Mouse (Mus musculus): ENCODE data around the gene Usp47.

Usp47 gene

DNA sequence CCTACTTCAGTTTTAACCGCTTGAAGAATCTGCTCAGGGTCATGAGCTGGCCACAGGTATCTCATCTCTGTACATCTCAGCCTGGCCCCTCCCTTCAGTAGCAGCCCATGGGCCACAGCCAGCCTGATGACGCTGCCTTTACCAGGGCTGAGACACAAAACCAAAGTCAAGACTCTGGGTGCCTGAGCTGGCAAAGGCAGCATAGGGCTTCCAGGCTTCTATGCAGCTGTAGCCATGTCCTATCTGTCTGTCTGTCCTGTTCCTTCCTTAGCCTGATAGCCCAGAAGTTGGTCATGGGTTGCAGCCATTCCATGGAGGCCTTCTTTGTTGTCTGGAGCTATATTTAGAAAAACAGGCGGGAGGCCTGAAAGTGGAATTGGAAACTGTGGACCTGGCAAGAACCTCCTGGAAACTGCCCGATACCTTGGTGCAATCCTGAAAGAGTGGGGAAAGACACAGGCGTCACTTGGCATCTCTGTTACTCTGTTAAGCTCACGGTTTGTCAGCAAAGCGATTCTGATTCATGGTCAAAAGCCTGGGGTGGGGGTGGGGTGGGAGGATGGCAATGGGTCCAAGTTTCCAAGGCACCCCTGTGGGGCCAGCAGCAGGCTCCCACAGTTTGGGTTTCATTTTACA lies 102.4 kb downstream of the Usp47 start:
- no peak for DNase-seq

- no peak for DNase-seq
Measured at GRCm38 (mm10) chr7:112127085-112127637, 103.9 kb downstream of the Usp47 start.

- no peak for DNase-seq
Measured at GRCm38 (mm10) chr7:112127954-112128353, 104.7 kb downstream of the Usp47 start.

GRCm38 (mm10) chr7:112128810-112129209 lies 105.5 kb downstream of the Usp47 start:
- DNase-seq, result no peak

GRCm38 (mm10) chr7:112129851-112130250 lies 106.5 kb downstream of the Usp47 start:
- no peak for DNase-seq

DNA sequence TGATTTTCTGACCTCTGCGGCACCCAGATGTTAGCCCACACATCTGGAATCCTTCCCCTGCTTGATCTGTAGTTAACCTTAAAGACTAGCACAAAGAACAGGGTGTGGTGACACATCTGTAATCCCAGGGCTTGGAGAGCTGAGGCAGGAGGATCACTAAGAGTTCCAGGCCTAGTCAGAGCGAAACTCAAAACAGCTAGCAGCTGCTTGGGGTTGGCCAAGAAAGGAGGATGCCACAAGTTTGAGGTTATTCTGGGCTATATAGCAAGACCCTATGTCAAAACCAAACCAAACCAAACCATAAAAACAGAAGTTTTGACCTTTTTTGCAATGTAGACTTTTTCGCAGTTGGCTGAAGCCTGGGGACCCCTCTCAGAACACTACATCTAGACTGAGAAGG lies 107.4 kb downstream of the Usp47 start:
- no peak for DNase-seq

- no peak for DNase-seq
Measured at GRCm38 (mm10) chr7:112132005-112132404, 108.7 kb downstream of the Usp47 start.

DNA sequence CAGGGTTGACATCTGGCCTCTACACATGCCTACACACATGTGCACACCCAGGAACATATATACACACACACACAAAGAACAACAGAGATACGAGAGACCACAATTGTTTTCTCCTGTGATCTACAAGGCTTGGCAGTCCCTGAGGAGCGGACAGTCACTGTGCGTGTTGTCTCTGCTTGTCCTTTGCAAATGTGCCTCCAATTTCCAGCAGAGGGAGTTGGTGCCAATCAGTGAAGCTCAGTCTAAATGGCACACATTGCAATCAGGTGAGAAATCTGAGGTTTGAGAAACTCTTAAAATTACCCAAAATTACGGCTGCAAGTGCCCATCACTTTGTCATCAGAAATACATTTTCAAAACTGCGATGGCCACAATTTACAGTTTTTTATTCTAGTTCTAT lies 110.0 kb downstream of the Usp47 start:
- DNase-seq, result no peak

- no peak for DNase-seq
Measured at GRCm38 (mm10) chr7:112135161-112135560, 111.9 kb downstream of the Usp47 start.

DNA sequence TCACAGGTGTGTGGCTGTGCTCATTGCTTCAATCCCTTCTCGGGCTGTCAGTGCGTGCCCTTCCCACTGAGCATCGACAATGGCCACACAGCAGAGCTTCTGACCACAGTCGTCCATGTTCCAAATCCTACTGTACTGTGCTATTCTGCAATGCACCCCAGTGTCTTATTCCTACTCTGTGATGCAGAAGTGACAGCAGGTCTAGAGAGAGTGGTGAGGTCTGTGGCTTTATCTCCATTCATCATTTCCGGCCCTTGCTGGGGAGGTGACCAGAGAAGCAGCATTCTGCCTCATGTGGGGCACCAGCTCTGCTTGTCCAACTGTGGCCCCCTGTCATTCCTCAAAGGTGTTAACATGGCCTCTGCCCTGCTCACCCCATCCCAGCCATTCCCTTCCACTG lies 113.2 kb downstream of the Usp47 start:
- no peak for DNase-seq

DNA sequence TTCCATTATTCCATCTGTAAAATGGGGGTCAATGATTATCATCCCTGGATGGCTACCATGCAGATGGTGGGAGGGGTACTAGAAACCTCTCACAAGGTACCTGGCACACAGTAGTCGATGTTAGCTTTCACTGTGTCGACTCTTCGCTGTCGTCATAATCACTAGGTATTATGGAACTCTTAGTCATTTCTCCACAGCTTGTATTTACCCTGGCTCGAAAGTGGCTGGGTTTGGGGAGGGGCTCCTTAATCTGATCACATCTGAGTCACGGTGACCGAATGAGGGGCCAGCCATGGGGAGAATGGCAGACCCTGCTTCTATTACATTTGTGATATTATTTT lies 114.8 kb downstream of the Usp47 start:
- DNase-seq, result no peak

DNA sequence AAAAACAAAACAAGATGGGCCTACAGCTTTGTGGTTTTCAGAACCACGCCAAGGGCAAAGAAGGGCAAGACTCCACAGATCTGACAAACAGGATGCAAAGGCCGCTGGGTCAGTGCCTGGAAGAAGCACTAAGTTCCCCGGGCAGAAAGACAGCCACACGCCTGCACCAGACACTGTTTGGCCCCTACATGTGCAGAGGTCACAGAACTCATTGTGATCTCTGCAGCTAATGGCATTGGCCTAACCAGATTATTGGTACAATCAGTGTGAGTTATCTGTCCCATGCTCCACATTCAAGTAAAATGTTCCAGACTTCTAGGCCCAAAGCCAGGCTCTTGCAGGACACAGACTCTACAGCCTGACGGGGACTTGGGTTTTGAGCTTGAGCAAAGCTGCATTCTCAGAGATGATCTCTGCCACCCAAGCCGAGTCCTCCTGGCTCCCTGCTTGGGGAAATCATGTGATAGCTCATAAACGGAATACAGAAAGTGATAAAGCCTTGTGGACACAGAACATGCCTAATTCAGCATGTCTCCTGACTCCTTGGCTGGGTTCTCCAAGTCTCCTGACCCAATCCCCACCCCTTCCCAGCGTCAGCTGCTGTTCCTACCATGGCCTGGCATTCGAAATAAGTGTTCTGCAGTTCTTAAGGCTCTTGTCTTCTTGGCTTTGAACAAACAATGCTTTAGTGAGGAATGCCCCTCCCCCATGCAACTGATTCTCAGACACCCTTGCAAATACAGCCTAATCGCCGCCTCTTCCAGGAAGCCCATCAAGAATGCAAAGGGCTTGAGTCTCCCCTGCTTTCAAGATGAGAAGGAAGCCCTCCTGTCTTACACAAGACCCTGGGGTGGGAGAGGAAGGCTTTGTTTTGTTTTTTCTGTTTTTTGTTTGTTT lies 115.5 kb downstream of the Usp47 start:
- DNase-seq, result no peak

- no peak for DNase-seq
Measured at GRCm38 (mm10) chr7:112140725-112141124, 117.4 kb downstream of the Usp47 start.

- DNase-seq, result no peak
Measured at GRCm38 (mm10) chr7:112142616-112143015, 119.3 kb downstream of the Usp47 start.

- DNase-seq, result no peak
Measured at GRCm38 (mm10) chr7:112143090-112143500, 119.8 kb downstream of the Usp47 start.

DNA sequence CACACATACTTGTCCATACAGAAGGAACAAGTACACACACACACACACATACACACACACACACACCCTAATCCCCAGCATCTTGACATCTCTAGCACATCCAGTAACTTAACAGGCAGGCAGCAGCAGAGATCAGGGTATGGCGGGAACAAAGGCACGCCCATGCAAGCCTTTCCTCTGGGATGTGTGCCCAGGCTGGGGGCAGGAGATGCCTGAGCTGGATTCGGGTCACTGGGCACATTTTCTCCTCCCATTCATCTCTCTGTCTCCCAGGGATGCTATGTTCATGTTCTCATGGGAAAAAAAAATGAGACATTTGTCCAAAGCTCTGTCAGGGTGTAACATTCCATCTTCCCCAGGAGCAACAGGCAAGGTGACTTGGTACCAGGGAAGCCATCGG lies 120.7 kb downstream of the Usp47 start:
- no peak for DNase-seq

- DNase-seq, result no peak
Measured at GRCm38 (mm10) chr7:112144646-112145179, 121.4 kb downstream of the Usp47 start.

DNA sequence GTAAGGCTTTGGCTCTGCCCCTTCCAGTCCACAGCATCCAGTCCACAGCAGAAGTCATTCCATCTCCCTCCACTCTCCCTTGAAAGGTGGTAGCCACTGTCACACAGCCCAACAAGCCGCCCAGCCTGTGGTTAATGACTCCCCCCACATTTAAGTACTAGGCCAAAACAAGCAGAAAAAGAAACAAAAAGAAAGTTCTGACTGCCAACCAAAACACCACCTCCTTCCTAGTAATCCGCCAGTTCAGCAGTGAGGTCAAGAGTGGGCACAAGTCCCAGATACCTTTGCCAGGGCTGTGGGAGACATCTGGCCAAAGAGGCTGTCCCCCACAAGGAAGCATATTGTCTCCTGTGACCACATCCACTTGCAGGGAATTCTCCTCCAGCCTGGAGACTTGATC lies 124.7 kb downstream of the Usp47 start:
- no peak for DNase-seq

- DNase-seq, result no peak
Measured at GRCm38 (mm10) chr7:112149113-112149512, 125.8 kb downstream of the Usp47 start.

- DNase-seq, result no peak
Measured at GRCm38 (mm10) chr7:112154445-112154844, 131.1 kb downstream of the Usp47 start.

DNA sequence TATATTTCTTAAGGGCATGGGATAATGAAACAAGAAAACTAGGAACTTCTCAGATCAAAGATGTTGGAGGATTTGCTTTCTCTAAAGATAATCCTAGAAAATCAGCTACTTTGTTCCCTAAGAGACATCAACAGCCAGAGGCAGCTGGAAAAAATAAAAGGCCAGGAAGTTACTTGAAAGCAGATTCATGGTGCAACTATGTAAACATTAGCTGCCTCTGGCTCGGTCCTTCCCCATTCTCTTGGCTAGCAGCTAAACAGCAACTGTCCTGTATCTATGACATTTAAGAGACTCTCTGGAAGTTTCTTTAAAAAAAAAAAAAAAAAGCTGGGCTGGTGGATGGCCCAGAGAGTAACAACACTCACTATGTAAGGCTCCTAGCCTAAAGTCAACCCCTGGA lies 131.9 kb downstream of the Usp47 start:
- DNase-seq, result no peak

DNA sequence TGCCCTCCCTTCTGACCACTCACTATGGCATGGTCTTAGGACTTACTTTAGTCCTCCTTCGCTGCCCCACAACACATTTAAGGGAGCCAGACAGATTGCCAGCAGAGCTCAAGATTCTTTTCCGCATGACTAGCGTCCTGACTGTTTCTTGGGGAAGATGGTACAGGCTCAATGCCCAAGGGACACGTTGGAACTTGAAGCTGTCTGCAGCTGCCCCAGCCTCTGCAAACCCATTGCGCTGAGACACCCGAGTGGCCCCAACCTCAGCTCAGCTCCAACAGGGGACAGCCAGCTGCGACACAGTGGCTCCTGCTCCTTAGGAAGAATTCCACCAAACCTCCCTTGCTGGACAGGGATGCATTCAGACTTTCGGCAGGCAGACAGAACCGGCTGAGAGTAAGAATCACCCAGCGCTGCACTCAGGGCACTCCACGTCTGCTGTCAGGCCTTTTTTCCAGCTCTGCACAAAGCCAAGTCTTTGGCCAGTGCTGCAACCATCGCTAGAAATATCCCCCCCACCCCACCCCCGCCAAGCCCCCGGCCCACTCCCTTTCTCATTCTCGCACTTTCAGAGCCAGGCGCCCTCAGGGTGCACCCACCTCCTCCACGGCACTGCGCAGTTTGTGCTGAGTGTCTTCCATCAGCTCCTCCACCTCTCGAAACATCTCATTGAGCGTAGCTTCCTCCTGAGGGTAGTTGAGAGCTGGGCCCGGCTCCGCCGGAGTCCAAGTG lies 134.4 kb downstream of the Usp47 start:
- DNase-seq, result no peak

DNA sequence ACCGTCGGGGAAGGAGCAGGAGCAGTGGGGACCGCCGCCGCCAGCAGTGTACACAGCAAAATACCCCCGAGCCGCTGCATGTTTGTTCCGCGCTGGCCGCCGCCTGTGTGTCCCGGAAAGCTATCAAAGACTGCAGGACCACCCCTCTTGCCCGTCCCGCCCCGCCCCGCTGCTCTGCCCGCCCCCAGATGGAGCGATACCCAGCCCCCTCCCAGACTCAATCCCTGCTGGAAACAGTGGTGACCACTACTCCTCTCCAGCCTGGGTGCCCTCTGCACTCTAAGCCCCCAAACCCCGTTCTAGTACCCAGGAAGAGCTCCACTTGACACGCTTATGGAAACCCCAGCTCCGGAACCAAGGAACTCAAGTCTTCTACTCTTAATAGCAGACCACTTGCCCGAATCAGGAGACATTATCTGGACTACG lies 135.0 kb downstream of the Usp47 start:
- DNase-seq, result no peak
